Mouse (Mus musculus) thymus, adult 2 months (tissue): ENCODE data around the gene Chst11.

Experiments used
- CTCF ChIP-seq: fragments of 200-500 bp; IDR thresholded peaks from 2 replicates; pipeline ENCODE4 v1.5.1; 2012; ENCODE audit warnings: mild to moderate bottlenecking, control low read depth, low read length, moderate library complexity, borderline replicate concordance; ENCODE audit not compliant: control insufficient read depth, poor library complexity, insufficient read depth; ENCODE audit errors: extremely low read depth
- POLR2A ChIP-seq: fragments of 200-500 bp; IDR thresholded peaks from 2 replicates; pipeline ENCODE4 v1.6.1; 2012; ENCODE audit warnings: mild to moderate bottlenecking, low read length, control low read depth, moderate library complexity; ENCODE audit not compliant: control insufficient read depth, poor library complexity, insufficient read depth; ENCODE audit errors: extremely low read depth

- TF ChIP-seq CTCF (no peak), POLR2A (no peak)
Measured at GRCm38 (mm10) chr10:83015919-83016318, 30.6 kb downstream of the Chst11 start.
